8 mouse cellular contexts compared by ENCODE assay signal in the genomic region with DNA sequence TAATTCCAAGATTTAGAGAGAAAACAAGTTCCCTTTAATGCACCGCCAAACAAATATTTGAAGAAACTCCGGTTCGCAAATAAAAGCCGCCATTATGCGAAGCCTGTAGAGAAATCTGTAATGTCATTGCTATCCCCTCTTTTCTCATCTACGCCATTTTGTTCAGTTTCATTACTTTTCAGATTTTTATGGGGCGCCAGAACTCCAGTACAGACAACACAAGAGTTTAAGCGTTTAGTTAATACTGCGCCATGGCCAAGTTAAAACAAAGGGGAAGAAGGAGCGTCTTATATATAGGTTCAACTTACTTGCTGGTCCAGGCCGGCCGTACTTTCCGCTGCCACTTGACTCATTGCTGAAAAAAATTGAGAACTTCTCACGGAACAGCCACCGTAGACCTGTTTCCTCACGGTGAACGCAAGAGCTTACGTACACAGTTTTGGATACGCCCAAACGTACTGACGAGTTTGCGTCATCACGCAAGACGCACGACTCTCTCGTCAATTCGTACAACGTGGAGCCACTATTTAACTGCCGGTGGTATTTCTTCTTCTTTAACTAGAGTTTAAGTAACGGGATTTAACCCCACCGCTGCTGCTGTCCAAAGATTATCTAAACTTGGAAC. TPM values are rescaled to one million over a fixed set of nuclear protein-coding genes. Genes with fewer than 3 reads are reported as not detected.
DNase-seq lines count a peak whose midpoint lies in the region; ATAC-seq lines count a peak whose summit lies in the region.

Gene Ddx3y, minus strand, starts transcription at position 459 of the 625 bp plus-strand sequence.

- 6% methylated on average over 5 of the region's 31 CpGs for WGBS in kidney, embryonic 14.5 days
- under 1% methylated on average over 31 of the region's 31 CpGs for WGBS in lung, embryonic 16.5 days

- H3K4me1 ChIP-seq in kidney, embryonic 14.5 days (ENCODE audit: control insufficient read depth, insufficient read depth, low read length) = no peaks in the 10 kb centered on the region
- H3K4me1 ChIP-seq in lung, embryonic 16.5 days (replicated peaks; ENCODE audit: control insufficient read depth, insufficient read depth, low read length) = no peaks in the 10 kb centered on the region

- peak within 1 kb of the TSS; percentile 4; the same call in 1 of the 2 replicates for H3K4me2 ChIP-seq in kidney, embryonic 14.5 days (replicated peaks; ENCODE audit: low read depth, low read length)
- peak within 1 kb of the TSS; percentile 20; the same call in 1 of the 2 replicates for H3K4me2 ChIP-seq in lung, embryonic 16.5 days (ENCODE audit: low read depth, low read length)

- peak within 1 kb of the TSS; percentile 38 for H3K4me3 ChIP-seq in kidney, embryonic 14.5 days (ENCODE audit: low read length)
- H3K4me3 ChIP-seq in lung, embryonic 16.5 days (ENCODE audit: low read length) = peak within 1 kb of the TSS; percentile 50

- peak; percentile 92 for DNase-seq in CD4-positive, CD25-positive, alpha-beta regulatory T cell, adult 2 months (ENCODE audit: low read depth, low spot score)
- DNase-seq in MEL-GATA-1-ER (ENCODE audit: extremely low read depth, low read depth) = peak; percentile 97
- peak; percentile 36 for DNase-seq in embryo, embryonic 9.5 days (ENCODE audit: extremely low spot score)
- DNase-seq in ovary, postnatal 10 days (ENCODE audit: low spot score) = no peak

- H3K27me3 ChIP-seq in kidney, embryonic 14.5 days (ENCODE audit: control insufficient read depth, insufficient read depth, low read length) = no peaks in the 10 kb centered on the region
- H3K27me3 ChIP-seq in lung, embryonic 16.5 days (ENCODE audit: control insufficient read depth, insufficient read depth, low read depth, low read length) = no peaks in the 10 kb centered on the region

- H3K9ac ChIP-seq in kidney, embryonic 14.5 days (ENCODE audit: low read depth, low read length) = peak within 1 kb of the TSS; percentile 42
- H3K9ac ChIP-seq in lung, embryonic 16.5 days (ENCODE audit: low read length) = peak within 1 kb of the TSS; percentile 57

- peak within 1 kb of the TSS; percentile 67 for H3K27ac ChIP-seq in kidney, embryonic 14.5 days (ENCODE audit: low read depth, low read length)
- H3K27ac ChIP-seq in lung, embryonic 16.5 days (ENCODE audit: low read length) = peak within 1 kb of the TSS; percentile 63

- H3K36me3 ChIP-seq in kidney, embryonic 14.5 days (ENCODE audit: control insufficient read depth, insufficient read depth, low read length) = no peaks in the 10 kb centered on the region
- no peaks in the 10 kb centered on the region for H3K36me3 ChIP-seq in lung, embryonic 16.5 days (ENCODE audit: control insufficient read depth, insufficient read depth, low read length)

- peak; percentile 99 for ATAC-seq in granulocyte monocyte progenitor cell, adult 5-6 weeks (replicated peaks; ENCODE audit: poor library complexity, severe bottlenecking)
- ATAC-seq in kidney, embryonic 14.5 days (ENCODE audit: low FRiP score, low TSS enrichment) = peak; percentile 97
- ATAC-seq in lung, embryonic 16.5 days (ENCODE audit: low read depth) = peak; percentile 95
- peak; percentile 100 for ATAC-seq in neutrophil, adult 5-6 weeks (ENCODE audit: extremely low read depth, insufficient number of reproducible peaks, low FRiP score, poor library complexity, severe bottlenecking)

- no peaks in the 10 kb centered on the region for H3K9me3 ChIP-seq in kidney, embryonic 14.5 days (ENCODE audit: control insufficient read depth, low read length)
- H3K9me3 ChIP-seq in lung, embryonic 16.5 days (ENCODE audit: control insufficient read depth, low read length) = no peaks in the 10 kb centered on the region

RNA-seq across cellular contexts. Expression of gene Ddx3y, which starts in this region (rescaled TPM):
- total RNA-seq in granulocyte monocyte progenitor cell, adult 5-6 weeks (2014; fragmentation: Nextera tagmentation) = 37.5 and 41.1 TPM in 2 replicates
- total RNA-seq in granulocyte monocyte progenitor cell, adult 5-6 weeks (2017) = 60.2 and 69.1 TPM in 2 replicates
- 47.8 TPM in 1 of 2 replicates, not detected in the other for polyA plus RNA-seq in kidney, embryonic 14.5 days (2014; fragmentation: Nextera tagmentation; extraction: Ambion mirVana)
- 12.5 and 29.4 TPM in 2 replicates for polyA plus RNA-seq in lung, embryonic 16.5 days (2015; fragmentation: Nextera tagmentation; extraction: Ambion mirVana)
- 89.3 and 103 TPM in 2 replicates for total RNA-seq in neutrophil, adult 5-6 weeks (2017)
